Mouse (Mus musculus) adrenal gland, adult (tissue): ENCODE measurements around the gene Hist2h2bb.
"Not testable (repeated sequence)": the region's sequence is repeated elsewhere in the genome, so short reads cannot be mapped to it uniquely, and the experiment has no call there.

Experiments
- DNase-seq, 2 experiments: peaks; one replicate each; pipeline ENCODE4 v3.0.0; 2022 to 2023; ENCODE audit warnings: low spot score in 1 of 2; ENCODE audit not compliant: inconsistent age in 2 of 2

The Hist2h2bb gene

GRCm38 (mm10) chr3:96269511-96270474 is at the start of gene Hist2h2bb:
Hist2h2bb (plus strand) TSS chr3:96269752.
- DNase-seq: peak; percentile 93 to 97

GRCm38 (mm10) chr3:96220131-96220764 is 49.3 kb upstream of the Hist2h2bb start:
- DNase-seq: not testable (repeated sequence)

- peak; percentile 93 to 99 for DNase-seq
Measured at GRCm38 (mm10) chr3:96220765-96221639, 48.5 kb upstream of the Hist2h2bb start, which contains the start of the genes Hist2h2ac and Hist2h2be. Hist2h2ac (minus strand) TSS chr3:96220880. Hist2h2be (plus strand) TSS chr3:96221119.

GRCm38 (mm10) chr3:96221640-96222038 is 47.9 kb upstream of the Hist2h2bb start:
- peak in 1 of 2 experiments; percentile 53 for DNase-seq

- peak in 1 of 2 experiments; percentile 57 for DNase-seq
Measured at GRCm38 (mm10) chr3:96222774-96223173, 46.8 kb upstream of the Hist2h2bb start.

GRCm38 (mm10) chr3:96225421-96225820 is 44.1 kb upstream of the Hist2h2bb start:
- no peak for DNase-seq

- DNase-seq: peak; percentile 61 to 81
Measured at GRCm38 (mm10) chr3:96226695-96227648, 42.6 kb upstream of the Hist2h2bb start.

GRCm38 (mm10) chr3:96228828-96229227 is 40.7 kb upstream of the Hist2h2bb start:
- peak; percentile 51 to 80 for DNase-seq

- peak in 1 of 2 experiments; percentile 34 for DNase-seq
Measured at GRCm38 (mm10) chr3:96230404-96230803, 39.1 kb upstream of the Hist2h2bb start.

- DNase-seq: peak; percentile 62 to 87
Measured at GRCm38 (mm10) chr3:96230910-96231757, 38.4 kb upstream of the Hist2h2bb start.

GRCm38 (mm10) chr3:96231758-96232120 is 37.8 kb upstream of the Hist2h2bb start:
- no peak for DNase-seq

GRCm38 (mm10) chr3:96234914-96235313 is 34.6 kb upstream of the Hist2h2bb start:
- DNase-seq: no peak

GRCm38 (mm10) chr3:96235836-96236235 is 33.7 kb upstream of the Hist2h2bb start:
- no peak for DNase-seq

- no peak for DNase-seq
Measured at GRCm38 (mm10) chr3:96236834-96237334, 32.7 kb upstream of the Hist2h2bb start.

- no peak for DNase-seq
Measured at GRCm38 (mm10) chr3:96237335-96237903, 32.1 kb upstream of the Hist2h2bb start.

- peak in 1 of 2 experiments; percentile 72 for DNase-seq
Measured at GRCm38 (mm10) chr3:96237904-96238511, 31.5 kb upstream of the Hist2h2bb start.

GRCm38 (mm10) chr3:96238954-96239793 is 30.4 kb upstream of the Hist2h2bb start, which contains the start of gene Hist2h3c2:
Hist2h3c2 (minus strand) TSS chr3:96239127.
- peak; percentile 63 to 83 for DNase-seq
